Mouse (Mus musculus): Measurements from ENCODE around the gene Phf19. TPM values are rescaled to one million over a fixed set of nuclear protein-coding genes. Genes with fewer than 3 reads are reported as not detected.

The Phf19 gene
- 7.2 and 9.8 TPM in 2 replicates for total RNA-seq (2015)
- total RNA-seq (2017), result 6.4 and 14.0 TPM in 2 replicates

DNA sequence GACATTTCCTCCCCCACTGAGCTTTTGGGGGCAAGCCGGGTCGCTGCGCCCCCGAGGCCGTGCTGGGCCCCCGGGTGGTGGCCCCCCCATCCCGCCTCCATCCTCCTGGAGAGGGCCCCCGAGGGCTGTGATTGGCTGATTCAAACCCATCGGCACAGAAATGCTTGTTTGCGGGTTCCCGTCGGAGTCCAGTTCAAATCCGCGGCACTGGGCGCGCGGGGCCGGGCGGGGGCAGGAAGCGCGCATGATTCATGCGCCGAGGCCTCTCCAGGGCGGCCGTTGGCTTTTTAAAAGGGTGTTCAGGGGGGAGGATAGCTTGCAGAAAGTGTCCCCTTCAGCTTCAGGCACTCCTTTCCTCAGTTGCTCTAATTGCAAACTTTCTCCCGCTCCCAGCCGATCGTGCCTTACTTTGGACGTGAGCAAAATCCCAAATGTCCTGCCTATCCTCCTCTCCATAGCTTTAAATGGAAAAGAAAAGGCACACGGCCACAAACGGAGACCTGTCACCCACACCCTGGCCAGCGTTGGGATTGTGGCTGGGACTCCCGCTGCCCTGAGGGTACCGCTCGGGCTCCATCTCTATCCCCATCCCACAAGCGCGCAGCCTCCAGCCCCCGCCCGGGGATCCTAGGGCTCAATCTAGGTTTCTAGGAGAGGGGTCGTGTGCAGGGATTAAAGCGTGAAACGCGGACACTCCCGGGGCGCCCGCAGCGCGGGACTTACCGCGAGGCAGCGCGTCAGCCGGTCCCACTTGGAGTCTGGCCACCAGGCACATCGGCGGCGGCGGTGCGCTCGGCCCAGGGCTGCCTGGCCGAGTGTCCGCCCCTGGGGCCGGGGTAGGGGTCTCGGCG lies at the start of gene Phf19:
Gene Phf19 (minus strand): TSS at position 809 of the 851 bp plus-strand sequence.
- peak; percentile 81 for ATAC-seq (ENCODE audit: poor library complexity, severe bottlenecking)

- peak; percentile 57 for ATAC-seq (ENCODE audit: poor library complexity, severe bottlenecking)
These were observed 49.6 kb upstream of the Phf19 start for GRCm38 (mm10) chr2:34963371-34963956.

- ATAC-seq (ENCODE audit: poor library complexity, severe bottlenecking), result 0 out of 2 replicates have a peak, but pooled peaks have one; percentile 16
These were observed 49.1 kb upstream of the Phf19 start for GRCm38 (mm10) chr2:34962893-34963292.

- no peak for ATAC-seq (ENCODE audit: poor library complexity, severe bottlenecking)
These were observed 48.4 kb upstream of the Phf19 start for GRCm38 (mm10) chr2:34962211-34962610.

DNA sequence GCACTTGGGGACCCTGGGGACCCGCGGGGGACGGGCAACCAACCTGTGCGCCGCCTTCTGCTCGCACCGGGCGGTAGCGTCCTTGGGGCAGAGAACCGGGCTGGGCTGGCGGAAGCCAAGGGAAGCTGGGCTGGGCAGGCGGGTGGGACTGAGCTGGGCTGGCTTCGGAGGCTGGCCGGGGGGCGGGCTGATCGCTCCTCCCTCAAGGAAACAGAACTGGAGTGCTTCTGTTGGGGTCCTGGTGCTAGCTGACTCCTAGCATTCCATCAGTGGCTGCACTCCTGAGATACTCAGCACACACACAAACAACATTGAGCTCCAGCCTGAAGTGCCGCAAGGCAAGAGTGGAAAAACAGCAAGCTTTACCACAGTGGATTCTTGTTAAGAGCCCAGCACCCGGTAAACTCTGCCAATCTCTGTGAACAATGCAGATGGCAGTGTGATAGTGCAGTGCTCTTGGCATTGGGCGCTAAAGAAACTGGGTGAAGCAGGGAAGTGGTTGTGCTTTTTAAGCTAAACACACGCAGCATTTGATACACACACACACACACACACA lies 47.7 kb upstream of the Phf19 start, which contains the start of gene Traf1:
Gene Traf1 (minus strand): TSS at position 292 of the 556 bp plus-strand sequence.
- peak; percentile 29 for ATAC-seq (ENCODE audit: poor library complexity, severe bottlenecking)

DNA sequence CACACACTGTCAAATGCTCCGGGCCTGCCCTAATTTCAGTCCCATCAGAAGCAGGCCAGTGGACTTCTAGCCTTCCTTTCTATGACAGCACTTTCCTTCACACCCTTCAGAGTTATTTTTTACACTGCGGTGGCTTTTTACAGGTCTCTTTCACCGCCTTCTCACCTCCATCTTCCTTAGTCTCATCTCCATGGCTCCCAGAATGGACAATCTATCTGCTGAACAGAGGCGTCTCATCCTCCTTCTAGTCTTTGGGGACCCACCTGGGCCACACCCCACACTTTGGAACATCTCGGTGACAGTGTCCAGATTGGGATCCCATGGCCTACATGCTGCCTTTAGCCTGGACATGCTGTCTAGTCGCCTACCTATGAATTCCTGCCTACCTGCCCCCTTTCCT lies 47.1 kb upstream of the Phf19 start:
- no peak for ATAC-seq (ENCODE audit: poor library complexity, severe bottlenecking)

DNA sequence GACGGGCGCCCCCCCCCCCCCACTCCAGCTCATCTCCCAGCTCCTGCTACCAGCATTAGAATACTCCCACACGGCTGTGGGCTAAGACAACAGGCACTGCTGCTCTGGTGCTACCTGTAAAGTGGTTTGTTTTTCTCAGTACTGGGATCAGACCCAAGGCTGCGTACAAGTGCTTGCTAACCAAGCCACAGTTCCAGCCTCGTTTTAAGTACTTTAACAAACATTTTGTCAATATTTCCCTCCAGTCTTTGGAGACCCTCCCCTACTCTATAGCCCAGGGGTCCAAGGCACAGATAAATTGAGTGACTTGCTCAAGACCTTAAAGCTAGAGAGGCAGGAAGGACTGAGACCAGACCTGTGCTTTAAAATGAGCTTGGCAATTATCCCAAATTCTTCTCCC lies 46.6 kb upstream of the Phf19 start:
- ATAC-seq (ENCODE audit: poor library complexity, severe bottlenecking), result no peak

GRCm38 (mm10) chr2:34958582-34958981 lies 44.8 kb upstream of the Phf19 start:
- ATAC-seq (ENCODE audit: poor library complexity, severe bottlenecking), result peak; percentile 25; the same call in 1 of the 2 replicates

GRCm38 (mm10) chr2:34958036-34958435 lies 44.2 kb upstream of the Phf19 start:
- peak; percentile 40 for ATAC-seq (ENCODE audit: poor library complexity, severe bottlenecking)

- ATAC-seq (ENCODE audit: poor library complexity, severe bottlenecking), result no peak
These were observed 43.6 kb upstream of the Phf19 start for GRCm38 (mm10) chr2:34957405-34957804.

DNA sequence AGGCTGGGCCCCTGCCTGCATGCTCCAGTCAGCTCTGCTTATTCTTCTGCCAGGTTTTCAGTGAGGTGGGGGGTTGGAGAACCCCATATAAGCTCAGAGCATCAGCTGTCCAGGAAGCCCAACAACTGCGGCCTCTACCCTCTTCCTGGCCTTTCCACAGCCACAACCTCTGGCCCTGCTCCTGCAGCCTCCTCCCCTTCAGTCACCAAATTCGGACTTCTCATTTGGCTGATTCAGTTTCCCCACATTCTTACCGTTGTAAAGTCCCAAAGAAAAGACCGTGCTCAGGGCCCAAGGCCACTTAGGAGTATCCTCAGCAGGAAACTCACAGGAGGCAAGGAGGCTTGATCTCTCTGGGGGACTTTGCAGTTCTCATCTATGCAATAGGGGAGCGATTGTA lies 43.1 kb upstream of the Phf19 start:
- no peak for ATAC-seq (ENCODE audit: poor library complexity, severe bottlenecking)

DNA sequence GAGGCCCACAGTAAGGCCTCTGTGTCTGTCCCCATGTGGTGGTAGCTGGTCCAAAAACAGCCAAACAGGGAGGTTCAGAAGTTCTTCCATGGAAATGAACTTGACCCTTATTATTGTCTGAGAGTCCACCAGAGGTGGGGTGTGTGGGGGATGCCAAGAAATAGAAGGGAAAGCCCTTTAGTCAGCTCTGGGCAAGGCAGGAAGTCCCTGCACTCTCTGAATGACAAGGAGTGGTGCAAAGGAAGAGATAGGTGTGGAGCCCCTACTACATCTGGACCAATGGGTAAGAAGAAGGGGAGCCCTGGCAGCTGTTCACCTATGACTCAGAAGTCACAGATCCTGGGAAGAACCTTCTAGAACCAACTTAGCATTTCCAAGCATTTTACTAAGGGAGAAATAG lies 40.5 kb upstream of the Phf19 start:
- no peak for ATAC-seq (ENCODE audit: poor library complexity, severe bottlenecking)

DNA sequence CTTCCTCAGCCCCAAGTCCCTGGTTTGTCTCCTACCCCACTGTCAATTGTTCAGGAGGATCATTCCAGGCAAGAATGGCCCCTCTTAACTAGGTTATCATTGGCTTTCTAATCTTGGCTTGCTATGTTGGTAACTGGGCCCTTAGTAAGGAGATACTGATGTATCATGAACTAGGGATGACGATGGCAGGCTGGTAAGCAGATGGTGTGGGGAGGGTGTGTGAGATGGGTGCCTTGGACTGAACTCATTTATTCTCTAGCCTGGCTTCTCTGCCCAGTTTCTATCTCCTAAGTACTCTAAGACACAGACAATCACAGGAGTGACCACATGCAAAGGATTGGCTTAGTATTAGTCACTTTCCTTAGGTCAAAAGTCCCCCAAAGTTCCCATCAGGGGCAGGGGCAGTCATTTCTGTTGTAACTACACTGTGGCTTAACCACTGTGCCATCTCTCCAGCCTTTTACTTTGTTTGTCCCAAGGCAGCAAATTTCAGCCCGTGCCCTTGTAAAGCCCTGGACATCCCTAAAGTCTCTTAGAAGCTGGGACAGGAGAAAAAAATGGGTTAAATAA lies 39.8 kb upstream of the Phf19 start:
- no peak for ATAC-seq (ENCODE audit: poor library complexity, severe bottlenecking)

GRCm38 (mm10) chr2:34953018-34953417 lies 39.2 kb upstream of the Phf19 start:
- ATAC-seq (ENCODE audit: poor library complexity, severe bottlenecking), result no peak

DNA sequence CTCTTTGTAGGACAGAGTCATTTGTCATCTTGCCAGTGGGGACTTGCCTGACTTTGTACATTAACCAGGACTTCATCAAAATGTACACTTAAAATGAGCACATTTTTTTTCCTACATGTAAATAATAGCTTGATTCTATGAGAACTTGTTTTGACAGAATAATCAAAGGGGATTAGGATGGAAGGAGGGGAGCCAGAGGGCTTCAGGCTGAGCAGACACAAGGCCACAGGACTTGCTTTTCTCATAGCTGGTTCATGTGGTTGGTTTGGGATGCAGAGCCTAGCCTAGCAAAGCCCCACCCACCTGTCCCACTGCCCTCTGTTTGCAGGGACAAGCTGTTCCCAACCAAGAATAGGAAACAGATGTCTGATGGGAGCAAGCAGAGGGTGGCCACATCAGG lies 37.6 kb upstream of the Phf19 start:
- ATAC-seq (ENCODE audit: poor library complexity, severe bottlenecking), result no peak

DNA sequence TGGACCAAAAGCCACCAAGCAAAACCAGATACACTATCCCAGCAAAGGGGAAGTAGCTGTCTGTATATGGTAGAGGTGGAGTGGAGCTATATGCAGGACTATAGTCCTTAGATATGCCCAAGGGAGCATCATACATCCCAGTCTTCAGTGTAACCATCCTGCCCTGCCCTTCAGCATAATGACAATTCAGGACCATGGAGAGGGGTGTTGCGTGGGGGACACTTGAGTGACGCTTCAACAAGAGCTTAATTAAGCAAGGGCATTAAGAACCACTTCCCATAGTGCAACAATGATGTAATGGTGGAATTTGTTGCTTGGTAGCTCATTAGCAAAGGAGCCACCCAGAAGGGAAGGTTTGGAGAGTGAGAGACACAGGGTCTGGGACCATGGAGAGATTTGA lies 34.8 kb upstream of the Phf19 start:
- ATAC-seq (ENCODE audit: poor library complexity, severe bottlenecking), result no peak

- ATAC-seq (ENCODE audit: poor library complexity, severe bottlenecking), result no peak
These were observed 32.2 kb upstream of the Phf19 start for GRCm38 (mm10) chr2:34946046-34946445.

- ATAC-seq (ENCODE audit: poor library complexity, severe bottlenecking), result no peak
These were observed 31.8 kb upstream of the Phf19 start for GRCm38 (mm10) chr2:34945580-34945979.

- peak; percentile 82 for ATAC-seq (ENCODE audit: poor library complexity, severe bottlenecking)
These were observed 30.9 kb upstream of the Phf19 start for GRCm38 (mm10) chr2:34944761-34945160.

GRCm38 (mm10) chr2:34943556-34944120 lies 29.8 kb upstream of the Phf19 start:
- peak; percentile 67 for ATAC-seq (ENCODE audit: poor library complexity, severe bottlenecking)

- no peak for ATAC-seq (ENCODE audit: poor library complexity, severe bottlenecking)
These were observed 27.3 kb upstream of the Phf19 start for GRCm38 (mm10) chr2:34941061-34941675.
